In the genomic region with DNA sequence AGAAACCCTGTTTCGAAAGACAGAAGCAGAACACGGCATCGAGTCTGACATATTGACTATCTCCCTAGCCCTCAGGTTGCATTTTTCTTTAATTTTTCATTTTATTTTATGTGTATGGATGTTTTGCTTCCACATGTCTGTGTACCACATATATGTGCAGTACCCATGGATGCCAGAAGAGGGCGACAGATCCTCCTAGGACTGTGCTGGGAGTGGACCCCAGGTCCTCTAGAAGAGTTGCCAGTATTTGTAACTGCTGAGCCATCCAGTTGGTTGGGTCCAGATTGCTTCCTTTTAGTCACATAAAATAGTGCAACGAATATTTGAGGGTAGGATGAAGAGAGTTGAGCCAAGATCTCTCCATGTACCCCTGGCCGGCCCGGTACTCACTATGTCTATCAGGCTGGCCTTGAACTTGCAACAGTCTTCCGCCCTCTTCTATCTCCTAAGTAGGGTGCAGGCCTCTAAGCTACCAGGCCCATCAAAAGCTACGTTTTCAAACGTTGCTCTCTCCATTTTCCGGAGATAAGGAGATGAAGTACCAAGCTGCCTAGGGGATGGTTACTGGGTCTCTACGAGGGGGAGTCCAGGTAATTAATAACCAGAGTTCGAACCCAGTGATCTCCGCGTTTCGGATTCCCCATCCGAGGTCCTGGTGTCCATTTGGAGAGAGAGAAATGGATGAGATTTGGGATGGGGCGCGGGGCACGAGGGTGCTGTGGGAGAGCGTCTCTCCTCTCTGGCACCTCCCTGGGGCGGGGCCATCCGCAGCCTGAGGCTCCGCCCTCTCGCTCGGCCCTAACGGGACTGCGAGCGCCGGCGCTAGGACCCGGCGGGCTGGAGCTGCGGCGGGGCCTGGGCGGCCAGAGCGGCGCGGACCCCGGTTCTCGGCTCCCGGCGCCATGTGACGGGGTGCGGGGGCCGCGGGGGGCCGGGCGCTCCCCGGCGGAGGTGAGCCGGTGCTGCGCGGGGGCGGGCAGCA, we compare ENCODE assay signal across 8 mouse cellular contexts. TPM values are rescaled to one million over a fixed set of nuclear protein-coding genes. Genes with fewer than 3 reads are reported as not detected.
DNase-seq lines count a peak whose midpoint lies in the region; ATAC-seq and TF ChIP-seq lines count a peak whose summit lies in the region.

No protein-coding gene starts in this region.

- peaks cover 17% of the 10 kb centered on the region for H3K36me3 ChIP-seq in G1E (replicated peaks)
- no peaks in the 10 kb centered on the region for H3K36me3 ChIP-seq in forebrain, embryonic 10.5 days (replicated peaks)
- no peaks in the 10 kb centered on the region for H3K36me3 ChIP-seq in heart, postnatal 0 days (replicated peaks; ENCODE audit: control insufficient read depth, insufficient read depth, low read length)
- no peaks in the 10 kb centered on the region for H3K36me3 ChIP-seq in lung, embryonic 14.5 days (ENCODE audit: insufficient read depth)

- no peaks in the 10 kb centered on the region for H3K9me3 ChIP-seq in G1E (replicated peaks)
- no peaks in the 10 kb centered on the region for H3K9me3 ChIP-seq in forebrain, embryonic 10.5 days
- H3K9me3 ChIP-seq in heart, postnatal 0 days (replicated peaks; ENCODE audit: control insufficient read depth, low read length), result no peaks in the 10 kb centered on the region
- no peaks in the 10 kb centered on the region for H3K9me3 ChIP-seq in lung, embryonic 14.5 days (ENCODE audit: low read depth, low read length)

- no peak for TF ChIP-seq EP300 in heart, postnatal 0 days (IDR thresholded peaks at IDR 0.05; ENCODE audit: low read depth)

- peak overlapping the region; percentile 91 for H3K4me2 ChIP-seq in heart, postnatal 0 days (ENCODE audit: low read depth, low read length)
- H3K4me2 ChIP-seq in lung, embryonic 14.5 days, result peak overlapping the region; percentile 89

- H3K27ac ChIP-seq in forebrain, embryonic 10.5 days, result peak overlapping the region; percentile 89
- peak overlapping the region; percentile 74 for H3K27ac ChIP-seq in heart, postnatal 0 days (ENCODE audit: low read depth)
- H3K27ac ChIP-seq in lung, embryonic 14.5 days (ENCODE audit: low read depth), result peak overlapping the region; percentile 49; the same call in 1 of the 2 replicates
- no peak overlapping the region for H3K27ac ChIP-seq in olfactory bulb, adult 2 months (ENCODE audit: insufficient read depth, low read depth, low read length)

- H3K4me1 ChIP-seq in G1E (ENCODE audit: insufficient read depth, low read depth, low read length), result peaks cover 71% of the 10 kb centered on the region
- H3K4me1 ChIP-seq in forebrain, embryonic 10.5 days, result peaks cover 61% of the 10 kb centered on the region
- peaks cover 31% of the 10 kb centered on the region for H3K4me1 ChIP-seq in heart, postnatal 0 days (ENCODE audit: control insufficient read depth, insufficient read depth)
- H3K4me1 ChIP-seq in lung, embryonic 14.5 days (ENCODE audit: insufficient read depth), result peaks cover 16% of the 10 kb centered on the region
- peaks cover 28% of the 10 kb centered on the region for H3K4me1 ChIP-seq in olfactory bulb, adult 2 months (ENCODE audit: control insufficient read depth, insufficient read depth, low read length)

- TF ChIP-seq POLR2A in olfactory bulb, adult 2 months (IDR thresholded peaks at IDR 0.05; ENCODE audit: insufficient read depth, low read depth, low read length), result no peak

- ATAC-seq in G1E (ENCODE audit: extremely low read depth, insufficient number of reproducible peaks, low FRiP score, poor library complexity, severe bottlenecking), result no peak
- peak; percentile 72 for ATAC-seq in heart, postnatal 0 days (ENCODE audit: insufficient read depth, low read depth)
- peak; percentile 77 for ATAC-seq in lung, embryonic 14.5 days (ENCODE audit: insufficient read depth)

- 11% methylated on average over 54 of the region's 55 CpGs for WGBS in forebrain, embryonic 10.5 days
- 11% methylated on average over 54 of the region's 55 CpGs for WGBS in heart, postnatal 0 days
- WGBS in lung, embryonic 14.5 days, result 11% methylated on average over 55 of the region's 55 CpGs
- WGBS in olfactory bulb, adult 2 months, result 12% methylated on average over 55 of the region's 55 CpGs

- TF ChIP-seq CTCF in G1E (IDR thresholded peaks at IDR 0.05; ENCODE audit: low read depth, low read length), result peak; percentile 65
- TF ChIP-seq CTCF in heart, postnatal 0 days (IDR thresholded peaks at IDR 0.05; ENCODE audit: low read depth), result peak; percentile 70
- peak; percentile 73 for TF ChIP-seq CTCF in lung, embryonic 14.5 days (IDR thresholded peaks at IDR 0.05; ENCODE audit: low read depth)
- TF ChIP-seq CTCF in olfactory bulb, adult 2 months (IDR thresholded peaks at IDR 0.05; ENCODE audit: insufficient read depth, low read depth, low read length), result no peak

- no peaks in the 10 kb centered on the region for H3K27me3 ChIP-seq in G1E (ENCODE audit: insufficient read depth, low read length)
- H3K27me3 ChIP-seq in forebrain, embryonic 10.5 days (ENCODE audit: poor library complexity, severe bottlenecking), result peaks cover 21% of the 10 kb centered on the region
- H3K27me3 ChIP-seq in heart, postnatal 0 days (ENCODE audit: control insufficient read depth, insufficient read depth, low read length), result no peaks in the 10 kb centered on the region
- H3K27me3 ChIP-seq in lung, embryonic 14.5 days (ENCODE audit: insufficient read depth, low read length), result no peaks in the 10 kb centered on the region

- peak overlapping the region; percentile 75 for H3K9ac ChIP-seq in heart, postnatal 0 days (replicated peaks; ENCODE audit: low read depth, low read length)
- H3K9ac ChIP-seq in lung, embryonic 14.5 days, result peak overlapping the region; percentile 78

- DNase-seq in G1E (ENCODE audit: low spot score), result peak; percentile 81
- DNase-seq in c-Kit-positive CD71-negative TER-119-negative erythroid progenitor cells, embryonic 14.5 days (ENCODE audit: low read depth), result peak; percentile 79
- DNase-seq in forebrain, embryonic 10.5 days (ENCODE audit: extremely low spot score, low spot score), result peak; percentile 77
- peak; percentile 85 for DNase-seq in heart, postnatal 0 days (ENCODE audit: low spot score)
- DNase-seq in kidney, postnatal 36 days, result peak; percentile 74 to 91
- DNase-seq in lung, embryonic 14.5 days, result peak; percentile 95
- peak; percentile 52 to 69 for DNase-seq in thymus, postnatal 10 days (ENCODE audit: low spot score in 2 of 2)

- H3K4me3 ChIP-seq in G1E (ENCODE audit: low read depth, low read length), result peak overlapping the region; percentile 80
- H3K4me3 ChIP-seq in forebrain, embryonic 10.5 days, result peak overlapping the region; percentile 76
- H3K4me3 ChIP-seq in heart, postnatal 0 days (ENCODE audit: low read depth, low read length), result peak overlapping the region; percentile 76
- H3K4me3 ChIP-seq in lung, embryonic 14.5 days (ENCODE audit: low read depth, low read length), result peak overlapping the region; percentile 78
- H3K4me3 ChIP-seq in olfactory bulb, adult 2 months (ENCODE audit: insufficient read depth, low read depth, low read length), result peak overlapping the region; percentile 93

RNA-seq across cellular contexts. Expression of gene St6galnac6, which starts 6.9 kb away (rescaled TPM):
- total RNA-seq in G1E (2014; fragmentation: Nextera tagmentation) (18.3 and 20.2 TPM in 2 replicates), G1E (2017) (16.8 and 19.8 TPM in 2 replicates)
- 36.6 and 39.2 TPM in 2 replicates for polyA plus RNA-seq in G1E (2012)
- polyA plus RNA-seq in forebrain, embryonic 10.5 days (2016; fragmentation: Nextera tagmentation; extraction: Ambion mirVana), result 13.3 and 13.8 TPM in 2 replicates
- total RNA-seq in heart, postnatal 0 days (2014; rRNA removed; ENCODE audit: low replicate concordance), result 102 and 117 TPM in 2 replicates
- polyA plus RNA-seq in heart, postnatal 0 days (2015; fragmentation: Nextera tagmentation; extraction: Ambion mirVana), result 44.1 and 44.3 TPM in 2 replicates
- polyA plus RNA-seq in lung, embryonic 14.5 days (2014; fragmentation: Nextera tagmentation; extraction: Ambion mirVana), result 8.3 and 11.1 TPM in 2 replicates
- not detected in 2 replicates for polyA plus RNA-seq in olfactory bulb, adult 2 months (2012; ENCODE audit: insufficient read depth, insufficient read length, low replicate concordance, missing spikeins)

RNA-seq across cellular contexts. Expression of gene Ak1, which starts 15.1 kb away (rescaled TPM):
- total RNA-seq in G1E (2014; fragmentation: Nextera tagmentation) (not detected in 2 replicates), G1E (2017) (0.44 and 0.58 TPM in 2 replicates)
- polyA plus RNA-seq in G1E (2012), result 0.42 and 0.56 TPM in 2 replicates
- polyA plus RNA-seq in forebrain, embryonic 10.5 days (2016; fragmentation: Nextera tagmentation; extraction: Ambion mirVana), result 17.8 and 20.2 TPM in 2 replicates
- total RNA-seq in heart, postnatal 0 days (2014; rRNA removed; ENCODE audit: low replicate concordance), result 544 and 572 TPM in 2 replicates
- 721 and 737 TPM in 2 replicates for polyA plus RNA-seq in heart, postnatal 0 days (2015; fragmentation: Nextera tagmentation; extraction: Ambion mirVana)
- polyA plus RNA-seq in lung, embryonic 14.5 days (2014; fragmentation: Nextera tagmentation; extraction: Ambion mirVana), result 34.3 and 35.8 TPM in 2 replicates
- not detected in 2 replicates for polyA plus RNA-seq in olfactory bulb, adult 2 months (2012; ENCODE audit: insufficient read depth, insufficient read length, low replicate concordance, missing spikeins)

RNA-seq across cellular contexts. Expression of gene St6galnac4, which starts 19.6 kb away (rescaled TPM):
- 15.4 and 25.2 TPM in 2 replicates for total RNA-seq in G1E (2014; fragmentation: Nextera tagmentation)
- 6.7 and 8.1 TPM in 2 replicates for total RNA-seq in G1E (2017)
- polyA plus RNA-seq in G1E (2012), result 20.8 and 24.4 TPM in 2 replicates
- polyA plus RNA-seq in forebrain, embryonic 10.5 days (2016; fragmentation: Nextera tagmentation; extraction: Ambion mirVana), result 15.7 and 17.6 TPM in 2 replicates
- total RNA-seq in heart, postnatal 0 days (2014; rRNA removed; ENCODE audit: low replicate concordance), result 25.7 and 28.0 TPM in 2 replicates
- 25.5 and 27.0 TPM in 2 replicates for polyA plus RNA-seq in heart, postnatal 0 days (2015; fragmentation: Nextera tagmentation; extraction: Ambion mirVana)
- polyA plus RNA-seq in lung, embryonic 14.5 days (2014; fragmentation: Nextera tagmentation; extraction: Ambion mirVana), result 22.0 and 23.8 TPM in 2 replicates
- polyA plus RNA-seq in olfactory bulb, adult 2 months (2012; ENCODE audit: insufficient read depth, insufficient read length, low replicate concordance, missing spikeins), result not detected in 2 replicates

RNA-seq across cellular contexts. Expression of gene 9430097D07Rik, which starts 31.0 kb away (rescaled TPM):
- total RNA-seq in G1E (2014; fragmentation: Nextera tagmentation), result not detected in 2 replicates
- total RNA-seq in G1E (2017), result 0.11 TPM in 1 of 2 replicates, not detected in the other
- polyA plus RNA-seq in G1E (2012), result not detected in 2 replicates
- polyA plus RNA-seq in forebrain, embryonic 10.5 days (2016; fragmentation: Nextera tagmentation; extraction: Ambion mirVana), result 0.19 and 0.30 TPM in 2 replicates
- not detected in 2 replicates for total RNA-seq in heart, postnatal 0 days (2014; rRNA removed; ENCODE audit: low replicate concordance)
- polyA plus RNA-seq in heart, postnatal 0 days (2015; fragmentation: Nextera tagmentation; extraction: Ambion mirVana), result not detected in 2 replicates
- 0.20 TPM in 1 of 2 replicates, not detected in the other for polyA plus RNA-seq in lung, embryonic 14.5 days (2014; fragmentation: Nextera tagmentation; extraction: Ambion mirVana)
- polyA plus RNA-seq in olfactory bulb, adult 2 months (2012; ENCODE audit: insufficient read depth, insufficient read length, low replicate concordance, missing spikeins), result not detected in 2 replicates

RNA-seq across cellular contexts. Expression of gene Pip5kl1, which starts 31.9 kb away (rescaled TPM):
- total RNA-seq in G1E (2014; fragmentation: Nextera tagmentation), result 1.0 TPM in 1 of 2 replicates, not detected in the other
- total RNA-seq in G1E (2017), result 0.71 and 1.0 TPM in 2 replicates
- polyA plus RNA-seq in G1E (2012), result 0.11 and 0.13 TPM in 2 replicates
- polyA plus RNA-seq in forebrain, embryonic 10.5 days (2016; fragmentation: Nextera tagmentation; extraction: Ambion mirVana), result 1.8 TPM in 2 replicates
- total RNA-seq in heart, postnatal 0 days (2014; rRNA removed; ENCODE audit: low replicate concordance), result not detected in 2 replicates
- polyA plus RNA-seq in heart, postnatal 0 days (2015; fragmentation: Nextera tagmentation; extraction: Ambion mirVana), result 0.18 TPM in 1 of 2 replicates, not detected in the other
- polyA plus RNA-seq in lung, embryonic 14.5 days (2014; fragmentation: Nextera tagmentation; extraction: Ambion mirVana), result 0.50 and 0.70 TPM in 2 replicates
- not detected in 2 replicates for polyA plus RNA-seq in olfactory bulb, adult 2 months (2012; ENCODE audit: insufficient read depth, insufficient read length, low replicate concordance, missing spikeins)

Comparison
In these comparisons a context has a peak if more than half of its experiments do, and no peak if none do; other contexts are left out.
1. RNA of gene Ak1, which starts 15.1 kb away (polyA plus RNA-seq): 721 to 737 TPM in heart, postnatal 0 days, not detected in olfactory bulb, adult 2 months, 34.3 to 35.8 TPM in lung, embryonic 14.5 days and 17.8 to 20.2 TPM in forebrain, embryonic 10.5 days; 0.42 to 0.56 TPM in G1E; every median in the first group is over 10 times any median in the second.
2. Peak in every context shown above with its lines, with median percentiles within 50 percentile points of each other: DNase-seq and H3K4me3 ChIP-seq.